Mouse (Mus musculus) gastrocnemius, adult 8-10 months (tissue): ENCODE measurements around the gene Thbs3. TPM values are rescaled to one million over a fixed set of nuclear protein-coding genes. Genes with fewer than 3 reads are reported as not detected.

Experiments
- DNase-seq, 2 experiments: peaks; one replicate each; pipeline ENCODE4 v3.0.0; 2022; ENCODE audit warnings: low spot score in 2 of 2
- total RNA-seq, 4 experiments: library from RNA; stranded (reverse); gene quantifications; 2 replicates each; pipeline ENCODE4 v1.2.4; 2022

The Thbs3 gene
- total RNA-seq, 4 experiments from 2014 or later, result 1.8 to 6.1 (median 3.4) TPM

- DNase-seq, result no peak
These were observed 11.9 kb downstream of the Thbs3 start, which contains the start of gene Mtx1 for GRCm38 (mm10) chr3:89226900-89227299. TSS of gene Mtx1 (minus strand) at chr3:89227088.

- peak in 1 of 2 experiments; percentile 62 for DNase-seq
These were observed 12.6 kb downstream of the Thbs3 start for GRCm38 (mm10) chr3:89227307-89228179.

- peak; percentile 79 to 81 for DNase-seq
These were observed 13.2 kb downstream of the Thbs3 start for GRCm38 (mm10) chr3:89228180-89228549.

- no peak for DNase-seq
These were observed 13.9 kb downstream of the Thbs3 start, which contains the start of gene Muc1 for GRCm38 (mm10) chr3:89228836-89229235. TSS of gene Muc1 (plus strand) at chr3:89229057.

GRCm38 (mm10) chr3:89229276-89229675 lies 14.3 kb downstream of the Thbs3 start:
- no peak for DNase-seq

GRCm38 (mm10) chr3:89230561-89230960 lies 15.6 kb downstream of the Thbs3 start:
- DNase-seq, result no peak

- DNase-seq, result no peak
These were observed 16.4 kb downstream of the Thbs3 start for GRCm38 (mm10) chr3:89231345-89231744.

GRCm38 (mm10) chr3:89231772-89232275 lies 16.8 kb downstream of the Thbs3 start:
- no peak for DNase-seq

- no peak for DNase-seq
These were observed 17.6 kb downstream of the Thbs3 start for GRCm38 (mm10) chr3:89232614-89233013.

GRCm38 (mm10) chr3:89233562-89234110 lies 18.7 kb downstream of the Thbs3 start:
- no peak for DNase-seq

GRCm38 (mm10) chr3:89236516-89236915 lies 21.5 kb downstream of the Thbs3 start:
- no peak for DNase-seq

GRCm38 (mm10) chr3:89237682-89238081 lies 22.7 kb downstream of the Thbs3 start:
- DNase-seq, result no peak

- no peak for DNase-seq
These were observed 23.5 kb downstream of the Thbs3 start for GRCm38 (mm10) chr3:89238494-89238893.

- DNase-seq, result no peak
These were observed 27.4 kb downstream of the Thbs3 start for GRCm38 (mm10) chr3:89242331-89242895.

- DNase-seq, result no peak
These were observed 28.6 kb downstream of the Thbs3 start for GRCm38 (mm10) chr3:89243609-89244008.

- DNase-seq, result no peak
These were observed 29.4 kb downstream of the Thbs3 start for GRCm38 (mm10) chr3:89244158-89244981.

- no peak for DNase-seq
These were observed 30.2 kb downstream of the Thbs3 start for GRCm38 (mm10) chr3:89244982-89245687.

GRCm38 (mm10) chr3:89245688-89246171 lies 30.8 kb downstream of the Thbs3 start, which contains the start of gene Krtcap2:
TSS of gene Krtcap2 (plus strand) at chr3:89245966.
- DNase-seq, result no peak

- DNase-seq, result peak; percentile 73 to 82
These were observed 31.5 kb downstream of the Thbs3 start, which contains the start of gene Trim46 for GRCm38 (mm10) chr3:89246261-89247100. TSS of gene Trim46 (minus strand) at chr3:89246309.
